Mouse (Mus musculus): ENCODE results near the gene Map3k6. TPM values are rescaled to one million over a fixed set of nuclear protein-coding genes. Genes with fewer than 3 reads are reported as not detected.

Map3k6 gene
- polyA plus RNA-seq, 1 experiment: 1.6 TPM

GRCm38 (mm10) chr4:133300421-133300820 is 59.8 kb downstream of the Map3k6 start:
- Histone ChIP-seq H3K27ac (ENCODE audit: insufficient read depth, low read depth, low read length) (no peak overlapping the region), H3K4me1 (ENCODE audit: control insufficient read depth, insufficient read depth, low read length) (no peaks in the 10 kb centered on the region), H3K4me3 (ENCODE audit: insufficient read depth, low read length) (no peak overlapping the region)
- TF ChIP-seq CTCF (IDR thresholded peaks at IDR 0.05; ENCODE audit: low read depth, low read length) (no peak), POLR2A (IDR thresholded peaks at IDR 0.05; ENCODE audit: borderline replicate concordance, low read depth, low read length) (no peak)

DNA sequence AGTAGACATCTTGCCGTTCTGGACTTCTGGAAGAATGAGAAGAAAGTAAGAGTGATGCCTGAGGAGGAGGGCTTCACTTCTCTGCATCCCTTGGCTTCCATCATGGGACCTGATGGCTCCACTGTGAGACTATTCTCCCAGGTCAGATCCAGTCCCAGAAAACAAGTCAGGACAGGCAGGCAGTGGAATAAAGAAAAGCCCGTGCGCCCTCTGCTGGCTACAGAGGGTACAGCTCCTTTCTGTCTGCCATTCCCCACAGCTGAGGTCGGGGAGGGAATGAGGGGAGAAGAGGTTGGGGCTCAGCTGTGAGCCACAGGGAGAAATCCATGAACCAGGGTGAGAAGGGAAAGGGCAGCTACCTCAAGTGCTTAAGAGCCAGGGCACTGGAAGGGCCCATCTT is 61.2 kb downstream of the Map3k6 start:
- TF ChIP-seq CTCF (IDR thresholded peaks at IDR 0.05; ENCODE audit: low read depth, low read length): peak; percentile 81
- no peak for TF ChIP-seq POLR2A (IDR thresholded peaks at IDR 0.05; ENCODE audit: borderline replicate concordance, low read depth, low read length)
- Histone ChIP-seq H3K4me1 (ENCODE audit: control insufficient read depth, insufficient read depth, low read length) (no peaks in the 10 kb centered on the region), H3K4me3 (ENCODE audit: insufficient read depth, low read length) (no peak overlapping the region), H3K27ac (ENCODE audit: insufficient read depth, low read depth, low read length) (no peak overlapping the region)

Other genes with a start within 250 kb of the Map3k6 start
- gene Ahdc1, start 229.6 kb upstream of the Map3k6 start, polyA plus RNA-seq (2012; ENCODE audit: insufficient read depth, insufficient read length, missing spikeins): 5.5 and 8.7 TPM in 2 replicates
- gene Wasf2, start 110.3 kb upstream of the Map3k6 start, polyA plus RNA-seq (2012; ENCODE audit: insufficient read depth, insufficient read length, missing spikeins): 133 and 150 TPM in 2 replicates
- gene Cd164l2, start 28.7 kb upstream of the Map3k6 start, polyA plus RNA-seq (2012; ENCODE audit: insufficient read depth, insufficient read length, missing spikeins): not detected in 2 replicates
- not detected in 2 replicates for gene Gpr3, start 28.3 kb upstream of the Map3k6 start, polyA plus RNA-seq (2012; ENCODE audit: insufficient read depth, insufficient read length, missing spikeins)
- not detected in 2 replicates for gene Sytl1, start 22.3 kb downstream of the Map3k6 start, polyA plus RNA-seq (2012; ENCODE audit: insufficient read depth, insufficient read length, missing spikeins)
- gene Tmem222, start 37.0 kb downstream of the Map3k6 start, polyA plus RNA-seq (2012; ENCODE audit: insufficient read depth, insufficient read length, missing spikeins): 36.1 and 40.8 TPM in 2 replicates
- gene Wdtc1, start 112.7 kb downstream of the Map3k6 start, polyA plus RNA-seq (2012; ENCODE audit: insufficient read depth, insufficient read length, missing spikeins): 30.5 TPM in 2 replicates
- gene Slc9a1, start 128.9 kb downstream of the Map3k6 start, polyA plus RNA-seq (2012; ENCODE audit: insufficient read depth, insufficient read length, missing spikeins): 27.7 and 31.6 TPM in 2 replicates
- gene Tent5b, start 239.3 kb downstream of the Map3k6 start, polyA plus RNA-seq (2012; ENCODE audit: insufficient read depth, insufficient read length, missing spikeins): not detected in 2 replicates

All from bone marrow macrophage, adult 2 months (primary cell).